Mouse (Mus musculus) telencephalon, adult 2 months (tissue): ENCODE data around the gene Cntn5.

Source experiments
- DNase-seq: peaks from one replicate; pipeline ENCODE4 v3.0.0-alpha.2; 2011; ENCODE audit warnings: low read depth, low spot score

Cntn5 gene

GRCm38 (mm10) chr9:9705180-9705579 lies 1199.4 kb downstream of the Cntn5 start:
- DNase-seq = no peak

- no peak for DNase-seq
These were observed 1207.9 kb downstream of the Cntn5 start for GRCm38 (mm10) chr9:9696636-9697035.

- no peak for DNase-seq
These were observed 1222.2 kb downstream of the Cntn5 start for GRCm38 (mm10) chr9:9682348-9682884.

- DNase-seq = no peak
These were observed 1228.5 kb downstream of the Cntn5 start for GRCm38 (mm10) chr9:9676078-9676477.

GRCm38 (mm10) chr9:9674531-9674930 lies 1230.0 kb downstream of the Cntn5 start:
- peak; percentile 40 for DNase-seq

GRCm38 (mm10) chr9:9673277-9674049 lies 1231.1 kb downstream of the Cntn5 start:
- no peak for DNase-seq

- no peak for DNase-seq
These were observed 1251.1 kb downstream of the Cntn5 start for GRCm38 (mm10) chr9:9653463-9653862.

- DNase-seq = no peak
These were observed 1257.2 kb downstream of the Cntn5 start for GRCm38 (mm10) chr9:9647361-9647760.

- no peak for DNase-seq
These were observed 1258.3 kb downstream of the Cntn5 start for GRCm38 (mm10) chr9:9646276-9646675.
